Mouse (Mus musculus): ENCODE results near the gene Raver1. TPM values are rescaled to one million over a fixed set of nuclear protein-coding genes. Genes with fewer than 3 reads are reported as not detected.

The Raver1 gene
- polyA plus RNA-seq, 1 experiment from 2014 or later, result 64.2 TPM

- no peak for ATAC-seq (ENCODE audit: low read depth)
- peaks cover 6% of the 10 kb centered on the region; the same call in 1 of the 2 replicates for H3K4me1 ChIP-seq (ENCODE audit: control insufficient read depth, insufficient read depth, low read length)
- DNase-seq (ENCODE audit: low spot score), result peak; percentile 38
These were observed 40.4 kb upstream of the Raver1 start for GRCm38 (mm10) chr9:21132102-21132775.

GRCm38 (mm10) chr9:21131059-21131956, 39.5 kb upstream of the Raver1 start, which contains the start of gene Tyk2:
TSS of gene Tyk2 (minus strand) at chr9:21131243.
- H3K36me3 ChIP-seq (ENCODE audit: control insufficient read depth, insufficient read depth, low read length), result peaks cover 13% of the 10 kb centered on the region; the same call in 1 of the 2 replicates
- H3K4me2 ChIP-seq (ENCODE audit: low read depth, low read length), result peak within 1 kb of the TSS; percentile 72
- DNase-seq (ENCODE audit: low spot score), result peak; percentile 99
- WGBS, result 7% methylated on average over 34 of the region's 37 CpGs
- peak within 1 kb of the TSS; percentile 24; the same call in 1 of the 2 replicates for H3K27ac ChIP-seq (replicated peaks; ENCODE audit: low read depth, low read length)
- peak; percentile 98 for ATAC-seq (ENCODE audit: low read depth)
- H3K4me3 ChIP-seq (ENCODE audit: low read depth, low read length), result peak within 1 kb of the TSS; percentile 55
- H3K9ac ChIP-seq (ENCODE audit: low read depth, low read length), result peak within 1 kb of the TSS; percentile 63
- no peaks in the 10 kb centered on the region for H3K9me3 ChIP-seq (ENCODE audit: control insufficient read depth, low read length)
- H3K4me1 ChIP-seq (ENCODE audit: control insufficient read depth, insufficient read depth, low read length), result peaks cover 6% of the 10 kb centered on the region; the same call in 1 of the 2 replicates
- no peaks in the 10 kb centered on the region for H3K27me3 ChIP-seq (replicated peaks; ENCODE audit: control insufficient read depth, insufficient read depth, low read length)

More at GRCm38 (mm10) chr9:21132102-21132775, 40.4 kb upstream of the Raver1 start:
- no peak overlapping the region for H3K4me3 ChIP-seq (ENCODE audit: low read depth, low read length)
- H3K27me3 ChIP-seq (replicated peaks; ENCODE audit: control insufficient read depth, insufficient read depth, low read length), result no peaks in the 10 kb centered on the region
- no peak overlapping the region for H3K27ac ChIP-seq (replicated peaks; ENCODE audit: low read depth, low read length)
- H3K36me3 ChIP-seq (ENCODE audit: control insufficient read depth, insufficient read depth, low read length), result peaks cover 6% of the 10 kb centered on the region; the same call in 1 of the 2 replicates
- no peak overlapping the region for H3K9ac ChIP-seq (ENCODE audit: low read depth, low read length)
- no peaks in the 10 kb centered on the region for H3K9me3 ChIP-seq (ENCODE audit: control insufficient read depth, low read length)
- H3K4me2 ChIP-seq (ENCODE audit: low read depth, low read length), result no peak overlapping the region
- WGBS, result 85% methylated on average over 12 of the region's 12 CpGs

GRCm38 (mm10) chr9:21126259-21126627, 34.4 kb upstream of the Raver1 start:
- no peaks in the 10 kb centered on the region for H3K9me3 ChIP-seq (ENCODE audit: control insufficient read depth, low read length)
- DNase-seq (ENCODE audit: low spot score) (peak; percentile 36), ATAC-seq (ENCODE audit: low read depth) (no peak)
- H3K27ac ChIP-seq (replicated peaks; ENCODE audit: low read depth, low read length), result no peak overlapping the region
- H3K36me3 ChIP-seq (ENCODE audit: control insufficient read depth, insufficient read depth, low read length), result peaks cover 54% of the 10 kb centered on the region; the same call in 1 of the 2 replicates
- H3K4me1 ChIP-seq (ENCODE audit: control insufficient read depth, insufficient read depth, low read length), result peaks cover 6% of the 10 kb centered on the region; the same call in 1 of the 2 replicates
- H3K27me3 ChIP-seq (replicated peaks; ENCODE audit: control insufficient read depth, insufficient read depth, low read length), result no peaks in the 10 kb centered on the region
- H3K4me3 ChIP-seq (ENCODE audit: low read depth, low read length), result no peak overlapping the region
- H3K4me2 ChIP-seq (ENCODE audit: low read depth, low read length), result no peak overlapping the region
- no peak overlapping the region; the same call in 1 of the 2 replicates for H3K9ac ChIP-seq (ENCODE audit: low read depth, low read length)
- whole genome bisulfite sequencing, result 73% methylated on average over 2 of the region's 2 CpGs

DNA sequence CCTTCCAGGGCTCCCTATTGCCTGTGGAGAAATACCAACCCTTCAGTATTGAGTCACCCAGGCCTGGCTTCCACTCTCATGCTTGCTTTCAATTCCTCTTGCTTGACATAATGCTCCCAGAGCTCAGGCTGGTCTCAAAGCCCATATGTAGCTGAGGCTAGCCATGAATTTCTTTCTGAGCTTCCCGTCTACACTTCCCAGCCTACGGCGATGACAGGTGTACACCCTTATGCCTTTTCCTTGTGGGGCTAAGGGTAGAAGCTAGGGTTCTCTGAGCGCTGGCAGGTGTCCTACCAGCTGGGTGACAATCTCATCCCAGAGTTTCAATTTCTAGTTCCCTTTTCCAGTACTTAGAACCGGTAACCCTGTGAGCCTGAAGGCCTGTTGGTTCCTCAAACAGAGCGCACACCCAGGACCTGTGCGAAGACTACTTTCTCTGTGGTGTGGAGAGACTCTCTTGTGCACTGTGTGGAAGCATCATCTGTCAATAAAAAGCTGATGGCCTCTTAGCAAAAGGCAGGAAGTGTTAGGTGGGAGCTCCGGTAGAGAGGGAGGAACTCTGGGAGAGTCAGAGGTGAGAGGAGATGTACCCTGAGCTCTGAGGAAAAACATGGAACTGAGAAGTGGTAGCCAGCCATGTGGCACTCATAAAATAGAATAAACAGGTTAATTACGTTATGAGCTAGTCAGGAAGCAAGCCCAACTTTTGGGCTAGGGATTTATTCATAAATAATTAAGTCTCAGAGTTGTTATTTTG, 33.9 kb upstream of the Raver1 start:
- H3K36me3 ChIP-seq (ENCODE audit: control insufficient read depth, insufficient read depth, low read length), result peaks cover 57% of the 10 kb centered on the region; the same call in 1 of the 2 replicates
- ATAC-seq (ENCODE audit: low read depth), result no peak
- peaks cover 6% of the 10 kb centered on the region; the same call in 1 of the 2 replicates for H3K4me1 ChIP-seq (ENCODE audit: control insufficient read depth, insufficient read depth, low read length)

GRCm38 (mm10) chr9:21124837-21125236, 33.0 kb upstream of the Raver1 start:
- Histone ChIP-seq H3K4me3 (ENCODE audit: low read depth, low read length) (no peak overlapping the region), H3K4me2 (ENCODE audit: low read depth, low read length) (no peak overlapping the region), H3K36me3 (ENCODE audit: control insufficient read depth, insufficient read depth, low read length) (peaks cover 66% of the 10 kb centered on the region; the same call in 1 of the 2 replicates), H3K9ac (ENCODE audit: low read depth, low read length) (no peak overlapping the region), H3K27ac (replicated peaks; ENCODE audit: low read depth, low read length) (no peak overlapping the region), H3K4me1 (ENCODE audit: control insufficient read depth, insufficient read depth, low read length) (no peaks in the 10 kb centered on the region), H3K27me3 (replicated peaks; ENCODE audit: control insufficient read depth, insufficient read depth, low read length) (no peaks in the 10 kb centered on the region), H3K9me3 (ENCODE audit: control insufficient read depth, low read length) (no peaks in the 10 kb centered on the region)
- 77% methylated on average over 5 of the region's 5 CpGs for WGBS
- ATAC-seq (ENCODE audit: low read depth) (no peak), DNase-seq (ENCODE audit: low spot score) (no peak)

More for the DNA sequence above, 33.9 kb upstream of the Raver1 start:
- Histone ChIP-seq H3K27ac (replicated peaks; ENCODE audit: low read depth, low read length) (no peak overlapping the region), H3K27me3 (replicated peaks; ENCODE audit: control insufficient read depth, insufficient read depth, low read length) (no peaks in the 10 kb centered on the region), H3K4me2 (ENCODE audit: low read depth, low read length) (no peak overlapping the region), H3K9me3 (ENCODE audit: control insufficient read depth, low read length) (no peaks in the 10 kb centered on the region), H3K9ac (ENCODE audit: low read depth, low read length) (no peak overlapping the region), H3K4me3 (ENCODE audit: low read depth, low read length) (no peak overlapping the region)
- DNase-seq (ENCODE audit: low spot score), result no peak
- 87% methylated on average over 9 of the region's 9 CpGs for WGBS

DNA sequence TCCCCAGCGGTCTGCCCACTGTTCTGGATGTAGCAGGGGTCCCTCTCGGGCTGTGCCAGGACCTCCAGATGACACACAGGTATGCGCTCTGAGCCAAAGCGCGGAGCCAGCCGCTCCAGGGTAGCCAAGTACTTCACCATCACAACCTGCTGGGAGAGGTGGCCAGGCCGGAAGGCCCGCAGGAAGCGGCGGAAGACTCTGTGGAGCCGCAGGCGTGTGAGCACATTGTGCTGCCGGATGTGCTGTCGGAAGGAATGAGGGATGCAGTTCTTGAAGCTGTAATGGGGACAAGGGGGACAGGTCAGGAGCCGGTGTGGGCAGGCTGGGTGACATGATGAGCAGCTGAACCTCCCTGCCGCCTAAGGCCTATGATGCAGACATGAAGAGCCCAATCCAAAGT, 29.7 kb upstream of the Raver1 start:
- ATAC-seq (ENCODE audit: low read depth), result no peak
- Histone ChIP-seq H3K27ac (replicated peaks; ENCODE audit: low read depth, low read length) (no peak overlapping the region), H3K4me1 (ENCODE audit: control insufficient read depth, insufficient read depth, low read length) (no peaks in the 10 kb centered on the region), H3K27me3 (replicated peaks; ENCODE audit: control insufficient read depth, insufficient read depth, low read length) (no peaks in the 10 kb centered on the region), H3K36me3 (ENCODE audit: control insufficient read depth, insufficient read depth, low read length) (peaks cover 54% of the 10 kb centered on the region; the same call in 1 of the 2 replicates), H3K9ac (ENCODE audit: low read depth, low read length) (no peak overlapping the region), H3K9me3 (ENCODE audit: control insufficient read depth, low read length) (no peaks in the 10 kb centered on the region), H3K4me3 (ENCODE audit: low read depth, low read length) (no peak overlapping the region), H3K4me2 (ENCODE audit: low read depth, low read length) (no peak overlapping the region)
- WGBS, result 94% methylated on average over 16 of the region's 16 CpGs
- no peak for DNase-seq (ENCODE audit: low spot score)

DNA sequence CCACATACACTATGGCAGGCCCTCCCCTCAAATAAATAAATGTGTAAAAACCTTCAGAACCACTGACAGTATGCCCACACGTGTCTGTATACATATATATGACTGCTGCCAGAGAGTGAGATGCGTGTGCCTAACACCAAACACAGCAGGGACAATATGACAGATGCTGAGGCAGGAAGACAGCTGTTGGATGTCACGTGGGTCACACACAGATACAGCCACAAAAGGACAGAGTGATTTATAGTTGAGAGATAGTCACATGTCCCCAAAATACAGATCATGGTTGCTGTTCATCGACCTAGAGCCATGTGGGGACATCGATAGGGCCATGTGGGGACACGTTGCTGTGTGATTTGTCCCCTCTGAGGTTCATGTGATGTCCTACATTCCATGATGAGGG, 25.3 kb upstream of the Raver1 start:
- no peaks in the 10 kb centered on the region for H3K4me1 ChIP-seq (ENCODE audit: control insufficient read depth, insufficient read depth, low read length)
- DNase-seq (ENCODE audit: low spot score), result no peak
- WGBS, result 85% methylated on average over 6 of the region's 6 CpGs
- no peak overlapping the region for H3K27ac ChIP-seq (replicated peaks; ENCODE audit: low read depth, low read length)
- H3K36me3 ChIP-seq (ENCODE audit: control insufficient read depth, insufficient read depth, low read length), result peaks cover 20% of the 10 kb centered on the region; the same call in 1 of the 2 replicates
- ATAC-seq (ENCODE audit: low read depth), result no peak
- no peak overlapping the region for H3K4me2 ChIP-seq (ENCODE audit: low read depth, low read length)
- no peak overlapping the region for H3K4me3 ChIP-seq (ENCODE audit: low read depth, low read length)
- no peak overlapping the region for H3K9ac ChIP-seq (ENCODE audit: low read depth, low read length)
- H3K27me3 ChIP-seq (replicated peaks; ENCODE audit: control insufficient read depth, insufficient read depth, low read length), result no peaks in the 10 kb centered on the region
- H3K9me3 ChIP-seq (ENCODE audit: control insufficient read depth, low read length), result no peaks in the 10 kb centered on the region

GRCm38 (mm10) chr9:21115105-21115504, 23.3 kb upstream of the Raver1 start:
- H3K36me3 ChIP-seq (ENCODE audit: control insufficient read depth, insufficient read depth, low read length), result peaks cover 7% of the 10 kb centered on the region; the same call in 1 of the 2 replicates
- no peak overlapping the region for H3K9ac ChIP-seq (ENCODE audit: low read depth, low read length)
- 97% methylated on average over 8 of the region's 8 CpGs for WGBS
- H3K4me1 ChIP-seq (ENCODE audit: control insufficient read depth, insufficient read depth, low read length), result no peaks in the 10 kb centered on the region
- no peak overlapping the region for H3K4me2 ChIP-seq (ENCODE audit: low read depth, low read length)
- no peak overlapping the region for H3K4me3 ChIP-seq (ENCODE audit: low read depth, low read length)
- no peaks in the 10 kb centered on the region for H3K9me3 ChIP-seq (ENCODE audit: control insufficient read depth, low read length)
- H3K27me3 ChIP-seq (replicated peaks; ENCODE audit: control insufficient read depth, insufficient read depth, low read length), result no peaks in the 10 kb centered on the region
- ATAC-seq (ENCODE audit: low read depth) (no peak), DNase-seq (ENCODE audit: low spot score) (no peak)
- H3K27ac ChIP-seq (replicated peaks; ENCODE audit: low read depth, low read length), result no peak overlapping the region
